Mouse (Mus musculus) adrenal gland (tissue): ENCODE measurements around the gene Gm8246.
"Not testable (repeated sequence)": the region's sequence is repeated elsewhere in the genome, so short reads cannot be mapped to it uniquely, and the experiment has no call there.

Experiments used
- intact Hi-C: fragments of 180-260 bp; cut with DNase I; formaldehyde crosslinking; loops from one replicate; pipeline ENCODE4 v1.15.1; 2025
- long read RNA-seq, 2 experiments: library from polyadenylated mRNA; unstranded; transcript quantifications; one replicate each; pipeline ENCODE4 v2.0.0; 2020; ENCODE audit warnings: borderline replicate concordance in 1 of 2; ENCODE audit not compliant: insufficient replicate concordance in 1 of 2

The Gm8246 gene
- long read RNA-seq, experiment 1, result 0 reads
- long read RNA-seq, experiment 2, result 0 reads

GRCm38 (mm10) chr14:5477730-5478129 is at the start of gene Gm8246:
Gm8246 (minus strand) TSS chr14:5477830.
- intact Hi-C loops, result not testable (repeated sequence)

GRCm38 (mm10) chr14:5501374-5501773 is 23.7 kb upstream of the Gm8246 start, which contains the start of gene Gm3488:
Gm3488 (plus strand) TSS chr14:5501674.
- intact Hi-C loops, result not testable (repeated sequence)

GRCm38 (mm10) chr14:5483907-5484306 is 6.3 kb upstream of the Gm8246 start, which contains the start of gene Gm3187:
Gm3187 (plus strand) TSS chr14:5484207.
- intact Hi-C loops, result not testable (repeated sequence)

- intact Hi-C loops, result not testable (repeated sequence)
Measured at GRCm38 (mm10) chr14:5460469-5460868, 17.2 kb downstream of the Gm8246 start.

DNA sequence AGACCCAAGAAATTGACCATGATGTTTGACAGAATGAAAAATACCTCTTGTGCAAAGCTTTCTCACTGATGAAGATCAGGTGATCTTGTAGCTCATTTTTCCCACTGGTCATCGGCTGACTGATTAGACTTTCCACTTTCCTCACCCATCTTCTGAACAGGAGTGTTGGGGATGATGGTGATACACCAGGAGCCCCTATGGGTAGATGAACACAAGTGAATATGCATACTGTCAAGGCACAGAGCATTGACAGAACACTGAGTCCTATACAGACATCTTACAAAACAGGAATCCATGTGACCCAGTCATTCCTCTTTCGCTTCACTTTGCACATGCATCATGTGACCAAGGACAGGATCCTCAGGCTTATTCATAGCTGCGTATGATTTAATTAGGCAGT is 22.3 kb downstream of the Gm8246 start, which contains the start of gene Gm3194:
Gene Gm3194, minus strand, starts transcription at position 101 of the 400 bp plus-strand sequence.
- intact Hi-C loops, result not testable (repeated sequence)
